Mouse (Mus musculus) liver, embryonic 18 days (tissue): Measurements from ENCODE around the gene Usp15. TPM values are rescaled to one million over a fixed set of nuclear protein-coding genes. Genes with fewer than 3 reads are reported as not detected.

Source experiments
- polyA plus RNA-seq: library from polyadenylated mRNA; depleted of rRNA; stranded (reverse); fragments of >200 nt; gene quantifications from 2 replicates; pipeline ENCODE4 v1.2.3, GENCODE M21; 2012; rRNA removed

The Usp15 gene
- 35.6 and 35.7 TPM in 2 replicates for polyA plus RNA-seq

DNA sequence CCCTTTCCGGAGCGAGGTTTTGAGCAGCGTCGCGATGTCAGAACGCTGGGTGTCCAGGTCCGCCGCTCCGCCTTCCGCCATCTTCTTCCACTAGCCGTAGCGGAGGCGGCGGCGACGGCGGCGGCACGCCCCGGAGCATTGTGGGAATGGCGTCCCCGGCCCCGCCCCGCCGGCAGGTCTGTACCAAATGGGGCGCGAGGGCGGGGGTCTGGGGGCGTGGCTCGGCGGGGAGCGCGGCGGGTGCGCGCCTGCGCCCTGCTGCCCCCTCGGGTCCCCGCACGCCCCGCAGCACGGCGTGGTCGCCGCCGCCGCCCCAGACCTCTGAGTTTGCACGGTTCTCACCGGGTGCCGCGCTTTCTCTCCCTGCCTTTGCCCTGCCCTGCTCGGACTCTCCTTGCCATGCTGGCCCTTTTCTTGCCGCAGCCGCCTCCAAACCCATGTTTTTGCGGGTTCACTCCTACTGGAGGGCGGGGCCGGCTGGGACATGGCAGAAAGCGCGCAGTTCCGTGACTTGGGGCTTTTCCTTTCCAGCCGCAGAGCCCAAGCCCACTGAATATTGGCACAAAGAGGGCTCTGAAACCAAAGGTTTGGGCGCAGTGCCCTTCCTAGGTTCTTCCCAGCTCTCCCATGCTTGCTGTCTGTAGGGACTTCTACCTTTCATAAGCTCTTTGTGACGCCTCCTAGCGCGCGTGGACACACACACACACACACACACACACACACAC, at the start of gene Usp15:
Gene Usp15, minus strand, starts transcription at position 161 of the 725 bp plus-strand sequence.

GRCm38 (mm10) chr10:123076245-123077023, 120.4 kb downstream of the Usp15 start, which contains the start of gene Mon2:
TSS of gene Mon2 (minus strand) at chr10:123076505.

Other genes starting within 250 kb of the Usp15 start
- 15.2 and 20.1 TPM in 2 replicates for gene Mon2, start 120.5 kb downstream of the Usp15 start, polyA plus RNA-seq
- 0.15 and 0.18 TPM in 2 replicates for gene Fam19a2, start 67.0 kb upstream of the Usp15 start, polyA plus RNA-seq